In genomic region chr10:41100060-41100459, GRCm38 (mm10) we compare ENCODE assay signal across 28 mouse cellular contexts. TPM values are rescaled to one million over a fixed set of nuclear protein-coding genes. Genes with fewer than 3 reads are reported as not detected.
A peak's percentile ranks its signal among the peaks of the same experiment; 100 is the strongest.
DNase-seq lines count a peak whose midpoint lies in the region; ATAC-seq and TF ChIP-seq lines count a peak whose summit lies in the region.
"Had no signal": no experiment of that assay in that cellular context is flagged by ENCODE, and none has a peak within 500 bp of the region (broad histone marks: within the 10 kb centered on the region; RNA-seq: fewer than 3 reads in every experiment).

No protein-coding gene starts in this region.

- no peaks in the 10 kb centered on the region for H3K9me3 ChIP-seq in forebrain, embryonic 14.5 days (replicated peaks; ENCODE audit: control insufficient read depth, low read length)
- H3K9me3 ChIP-seq in forebrain, embryonic 12.5 days: no peaks in the 10 kb centered on the region
- no peaks in the 10 kb centered on the region for H3K9me3 ChIP-seq in midbrain, embryonic 16.5 days (replicated peaks; ENCODE audit: control insufficient read depth, low read length, poor library complexity, severe bottlenecking)
- H3K9me3 ChIP-seq in midbrain, embryonic 13.5 days: no peaks in the 10 kb centered on the region
- H3K9me3 ChIP-seq: heart, embryonic 10.5 days; kidney, embryonic 15.5 days; limb, embryonic 13.5 days; liver, embryonic 12.5 days; midbrain, embryonic 12.5 days had no signal

- no peak for ATAC-seq in forebrain, embryonic 14.5 days
- ATAC-seq in forebrain, embryonic 12.5 days (ENCODE audit: low FRiP score): no peak
- ATAC-seq in midbrain, embryonic 16.5 days: 0 out of 2 replicates have a peak, but pooled peaks have one; percentile 25
- no peak for ATAC-seq in midbrain, embryonic 13.5 days
- ATAC-seq: liver, embryonic 12.5 days had no signal

- 65% methylated on average over 2 of the region's 2 CpGs for WGBS in forebrain, embryonic 14.5 days
- 71% methylated on average over 2 of the region's 2 CpGs for WGBS in forebrain, embryonic 12.5 days
- 44% methylated on average over 2 of the region's 2 CpGs for WGBS in midbrain, embryonic 16.5 days
- WGBS in midbrain, embryonic 13.5 days: 62% methylated on average over 2 of the region's 2 CpGs

- H3K36me3 ChIP-seq in forebrain, embryonic 14.5 days (ENCODE audit: control insufficient read depth, insufficient read depth, low read length): no peaks in the 10 kb centered on the region
- no peaks in the 10 kb centered on the region for H3K36me3 ChIP-seq in forebrain, embryonic 12.5 days (replicated peaks)
- no peaks in the 10 kb centered on the region for H3K36me3 ChIP-seq in midbrain, embryonic 16.5 days (ENCODE audit: control insufficient read depth, insufficient read depth, low read length)
- H3K36me3 ChIP-seq in midbrain, embryonic 13.5 days: no peaks in the 10 kb centered on the region
- H3K36me3 ChIP-seq: heart, embryonic 10.5 days; kidney, embryonic 15.5 days; limb, embryonic 13.5 days; liver, embryonic 12.5 days; midbrain, embryonic 12.5 days had no signal

- peak; percentile 34 for DNase-seq in forebrain, embryonic 14.5 days (ENCODE audit: low spot score)
- peak in 1 of 2 experiments; percentile 15 for DNase-seq in layer of hippocampus, adult 2 months (ENCODE audit: low spot score in 2 of 2)
- no peak for DNase-seq in layer of hippocampus, adult 11-12 months (ENCODE audit: low spot score)
- DNase-seq in telencephalon, adult 2 months (ENCODE audit: low read depth, low spot score): peak; percentile 46
- DNase-seq in adrenal gland, adult 8-10 months: no peak
- DNase-seq: adrenal gland, postnatal 25 days; cerebellum, adult 18-20 months; cerebellum, postnatal 14 days; gastrocnemius, adult 2 months; heart, postnatal 4 days; kidney, adult 11 months; kidney, postnatal 36 days; layer of hippocampus, postnatal 36 days; lung, adult 18-20 months; lung, postnatal 10 days; spleen, adult 18-20 months had no signal

- 0 out of 2 replicates have a peak, but pooled peaks have one; percentile 10 for TF ChIP-seq CTCF in layer of hippocampus, adult 2 months (conservative IDR thresholded peaks at IDR 0.05)

- no peak overlapping the region for H3K4me3 ChIP-seq in forebrain, embryonic 14.5 days (ENCODE audit: low read depth, low read length)
- H3K4me3 ChIP-seq in forebrain, embryonic 12.5 days (replicated peaks): no peak overlapping the region
- no peak overlapping the region for H3K4me3 ChIP-seq in layer of hippocampus, adult 2 months
- H3K4me3 ChIP-seq in midbrain, embryonic 16.5 days (ENCODE audit: low read depth, low read length): no peak overlapping the region
- H3K4me3 ChIP-seq in midbrain, embryonic 13.5 days (replicated peaks): no peak overlapping the region
- H3K4me3 ChIP-seq: gastrocnemius, adult 2 months; heart, embryonic 10.5 days; kidney, embryonic 15.5 days; limb, embryonic 13.5 days; liver, embryonic 12.5 days; midbrain, embryonic 12.5 days had no signal

- no peaks in the 10 kb centered on the region for H3K27me3 ChIP-seq in forebrain, embryonic 14.5 days (replicated peaks; ENCODE audit: control insufficient read depth, insufficient read depth, low read length)
- no peaks in the 10 kb centered on the region for H3K27me3 ChIP-seq in forebrain, embryonic 12.5 days
- no peaks in the 10 kb centered on the region for H3K27me3 ChIP-seq in midbrain, embryonic 16.5 days (ENCODE audit: control insufficient read depth, insufficient read depth, low read depth, low read length)
- H3K27me3 ChIP-seq in midbrain, embryonic 13.5 days: no peaks in the 10 kb centered on the region
- H3K27me3 ChIP-seq: kidney, embryonic 15.5 days; limb, embryonic 13.5 days; midbrain, embryonic 12.5 days had no signal

- no peak overlapping the region for H3K27ac ChIP-seq in forebrain, embryonic 14.5 days (ENCODE audit: low read depth, low read length)
- no peak overlapping the region for H3K27ac ChIP-seq in forebrain, embryonic 12.5 days
- no peak overlapping the region for H3K27ac ChIP-seq in layer of hippocampus, adult 2 months
- H3K27ac ChIP-seq in midbrain, embryonic 16.5 days (ENCODE audit: low read length): peak overlapping the region; percentile 57; the same call in 1 of the 2 replicates
- no peak overlapping the region for H3K27ac ChIP-seq in midbrain, embryonic 13.5 days
- H3K27ac ChIP-seq: gastrocnemius, adult 2 months; heart, embryonic 10.5 days; kidney, embryonic 15.5 days; limb, embryonic 13.5 days; liver, embryonic 12.5 days; midbrain, embryonic 12.5 days had no signal

- no peak overlapping the region for H3K9ac ChIP-seq in forebrain, embryonic 14.5 days (ENCODE audit: low read length)
- no peak overlapping the region for H3K9ac ChIP-seq in forebrain, embryonic 12.5 days
- H3K9ac ChIP-seq in midbrain, embryonic 16.5 days (ENCODE audit: low read depth, low read length): no peak overlapping the region
- H3K9ac ChIP-seq in midbrain, embryonic 13.5 days (replicated peaks): no peak overlapping the region
- H3K9ac ChIP-seq: kidney, embryonic 15.5 days; limb, embryonic 13.5 days; liver, embryonic 12.5 days; midbrain, embryonic 12.5 days had no signal

- H3K4me2 ChIP-seq in forebrain, embryonic 14.5 days (ENCODE audit: low read length): no peak overlapping the region
- no peak overlapping the region for H3K4me2 ChIP-seq in forebrain, embryonic 12.5 days
- no peak overlapping the region for H3K4me2 ChIP-seq in midbrain, embryonic 16.5 days (ENCODE audit: low read length)
- H3K4me2 ChIP-seq in midbrain, embryonic 13.5 days (replicated peaks): no peak overlapping the region
- H3K4me2 ChIP-seq: kidney, embryonic 15.5 days; limb, embryonic 13.5 days; liver, embryonic 12.5 days; midbrain, embryonic 12.5 days had no signal

- H3K4me1 ChIP-seq in forebrain, embryonic 14.5 days (ENCODE audit: control insufficient read depth, insufficient read depth, low read length): no peaks in the 10 kb centered on the region
- H3K4me1 ChIP-seq in forebrain, embryonic 12.5 days: no peaks in the 10 kb centered on the region
- H3K4me1 ChIP-seq in midbrain, embryonic 16.5 days (ENCODE audit: control insufficient read depth, insufficient read depth, low read length): peaks cover 14% of the 10 kb centered on the region
- no peaks in the 10 kb centered on the region for H3K4me1 ChIP-seq in midbrain, embryonic 13.5 days (replicated peaks)
- H3K4me1 ChIP-seq: heart, embryonic 10.5 days; kidney, embryonic 15.5 days; limb, embryonic 13.5 days; liver, embryonic 12.5 days; midbrain, embryonic 12.5 days had no signal

RNA-seq across cellular contexts. Expression of gene Gpr6, which starts 28.0 kb away (rescaled TPM):
- polyA plus RNA-seq in forebrain, embryonic 14.5 days (2014; fragmentation: Nextera tagmentation; extraction: Ambion mirVana): 1.5 and 2.3 TPM in 2 replicates
- polyA plus RNA-seq in forebrain, embryonic 12.5 days (2016; fragmentation: Nextera tagmentation; extraction: Ambion mirVana): 0.22 and 0.24 TPM in 2 replicates
- total RNA-seq in layer of hippocampus, adult 2 months (2021): 1 to 10 TPM in 1 of 2 experiments, under 1 TPM in 1; 0.64 to 1.1 TPM
- polyA plus RNA-seq in midbrain, embryonic 16.5 days (2015; fragmentation: Nextera tagmentation; extraction: Ambion mirVana): 3.3 and 4.4 TPM in 2 replicates
- 1.6 and 1.8 TPM in 2 replicates for polyA plus RNA-seq in midbrain, embryonic 13.5 days (2015; fragmentation: Nextera tagmentation; extraction: Ambion mirVana)
- total RNA-seq in adrenal gland, adult 8-10 months (2022): not detected
- total RNA-seq: adrenal gland, postnatal 25 days; gastrocnemius, adult 2 months; heart, postnatal 4 days had no signal
- polyA plus RNA-seq: embryonic facial prominence, embryonic 11.5 days; gonadal fat pad, adult 2 months; heart, embryonic 10.5 days; heart, embryonic 16.5 days; limb, embryonic 13.5 days; liver, embryonic 12.5 days; urinary bladder, adult 2 months had no signal

Comparison
In these comparisons a context has a peak if more than half of its experiments do, and no peak if none do; other contexts are left out.
1. DNase-seq: peak in forebrain, embryonic 14.5 days (single experiment) and telencephalon, adult 2 months (single experiment); none in layer of hippocampus, adult 11-12 months (single experiment) and adrenal gland, adult 8-10 months (single experiment).